Mouse (Mus musculus) urinary bladder, postnatal 25 days (tissue): ENCODE results near the gene Rhox11.
A peak's percentile ranks its signal among the peaks of the same experiment; 100 is the strongest.
"Not testable (repeated sequence)": the region's sequence is repeated elsewhere in the genome, so short reads cannot be mapped to it uniquely, and the experiment has no call there.

ENCODE experiments used
- DNase-seq: peaks from one replicate; pipeline ENCODE4 v3.0.0; 2022; ENCODE audit warnings: low spot score

Rhox11 gene

DNA sequence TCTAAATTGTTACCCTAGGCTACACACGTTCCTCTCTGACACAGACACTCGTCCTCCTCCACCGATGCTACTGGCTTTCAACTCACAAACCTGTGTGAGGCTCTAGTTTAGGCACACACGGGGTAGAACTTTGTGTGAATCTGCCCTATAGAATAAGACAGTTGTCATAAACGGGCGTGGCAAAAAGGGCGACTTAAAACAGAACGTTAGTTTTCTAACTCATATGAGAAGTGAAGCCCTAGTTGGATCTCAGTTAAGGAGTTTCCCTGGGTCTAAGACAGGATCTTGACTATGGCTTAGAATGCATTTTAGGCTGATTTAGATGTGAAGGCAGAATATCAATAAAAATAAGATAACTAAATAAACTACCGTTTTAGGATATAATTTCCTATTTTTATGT lies at the start of gene Rhox11:
Rhox11 (minus strand) TSS at position 101 of the 400 bp plus-strand sequence.
- no peak for DNase-seq

DNA sequence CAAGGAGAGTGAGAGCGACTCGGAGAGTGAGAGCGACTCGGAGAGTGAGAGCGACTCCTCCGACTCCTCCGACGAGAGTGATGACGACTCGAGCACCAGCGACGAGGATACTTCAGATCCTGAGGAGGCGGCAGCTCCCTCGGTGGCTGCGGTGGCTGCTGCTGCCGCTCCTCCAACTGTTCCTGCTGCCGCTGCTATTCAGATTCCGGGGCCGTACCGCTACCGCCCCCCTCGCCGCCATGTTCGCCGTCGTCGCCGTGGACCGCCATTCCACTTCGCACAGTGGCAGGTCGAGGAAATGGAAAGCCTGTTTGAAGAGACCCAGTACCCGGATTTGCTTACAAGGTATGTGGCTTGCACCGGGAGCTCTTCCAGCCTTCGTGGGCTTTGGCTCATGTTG lies 36.5 kb upstream of the Rhox11 start:
- DNase-seq = no peak

- no peak for DNase-seq
Measured at GRCm38 (mm10) chrX:38120982-38121381, 36.0 kb upstream of the Rhox11 start, which contains the start of gene Rhox13. Gene Rhox13 (plus strand): TSS chrX:38121219.

DNA sequence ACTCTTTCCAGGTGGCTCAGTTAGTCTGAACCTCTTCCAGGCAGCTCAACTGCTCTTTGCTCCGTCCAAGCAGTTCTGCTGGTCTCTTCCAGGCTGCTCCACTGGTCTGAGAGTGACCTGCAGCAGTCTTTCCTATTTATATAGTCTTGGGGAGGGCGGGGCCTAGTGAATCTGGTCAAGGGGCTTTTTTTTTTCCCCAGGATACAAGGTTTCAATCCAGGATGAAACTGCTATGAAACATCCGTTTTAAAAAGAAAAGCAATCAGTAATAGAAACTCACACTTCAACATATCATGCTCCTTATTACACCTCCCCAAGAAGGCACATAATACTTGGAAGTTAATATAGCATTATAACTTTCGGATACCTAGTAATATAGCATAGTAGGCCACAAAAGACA lies 25.9 kb upstream of the Rhox11 start, which contains the start of gene Rhox12:
Rhox12 (minus strand) TSS at position 101 of the 400 bp plus-strand sequence.
- no peak for DNase-seq

DNA sequence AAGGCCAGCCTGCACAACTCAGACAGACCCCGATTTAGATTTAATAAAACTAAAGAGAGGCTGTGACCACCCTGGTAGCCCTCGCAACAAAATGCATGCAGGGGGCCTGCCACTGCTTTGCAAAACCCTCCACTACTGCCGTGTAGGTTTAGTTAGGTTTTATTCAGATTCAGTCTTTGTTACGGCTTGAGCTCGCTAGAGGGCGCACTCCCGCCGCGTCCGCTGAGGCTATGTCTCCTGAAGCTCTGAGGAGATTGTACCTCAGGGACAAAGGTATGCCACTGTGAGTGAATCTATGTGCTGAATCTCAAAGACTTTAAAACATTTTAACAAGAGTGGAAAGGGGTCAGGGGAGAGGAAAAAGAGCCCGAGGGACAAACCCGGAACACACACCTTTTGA lies 715 bp downstream of the Rhox11 start:
- DNase-seq = peak; percentile 41

DNA sequence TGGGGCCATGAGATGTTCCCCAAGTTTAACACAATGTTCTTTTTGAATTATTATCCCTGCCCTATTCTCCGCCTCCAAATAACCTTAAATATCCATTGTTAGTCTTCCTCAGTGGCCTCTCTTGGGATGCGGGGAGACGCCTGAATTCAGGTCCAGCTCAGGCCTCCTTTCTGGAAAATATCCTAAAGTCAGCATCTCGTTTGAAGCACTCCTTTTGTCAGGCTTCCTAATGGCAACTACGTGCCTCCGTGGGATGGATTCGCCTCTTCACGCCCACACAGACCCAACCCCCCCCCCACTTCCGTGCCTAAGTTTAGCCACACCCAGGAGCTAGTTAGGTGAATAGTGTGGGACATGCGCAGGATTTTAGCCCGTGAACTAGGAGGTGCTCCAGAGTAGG lies 18.8 kb downstream of the Rhox11 start, which contains the start of gene Rhox10:
Rhox10 (plus strand) TSS at position 301 of the 400 bp plus-strand sequence.
- no peak for DNase-seq

DNA sequence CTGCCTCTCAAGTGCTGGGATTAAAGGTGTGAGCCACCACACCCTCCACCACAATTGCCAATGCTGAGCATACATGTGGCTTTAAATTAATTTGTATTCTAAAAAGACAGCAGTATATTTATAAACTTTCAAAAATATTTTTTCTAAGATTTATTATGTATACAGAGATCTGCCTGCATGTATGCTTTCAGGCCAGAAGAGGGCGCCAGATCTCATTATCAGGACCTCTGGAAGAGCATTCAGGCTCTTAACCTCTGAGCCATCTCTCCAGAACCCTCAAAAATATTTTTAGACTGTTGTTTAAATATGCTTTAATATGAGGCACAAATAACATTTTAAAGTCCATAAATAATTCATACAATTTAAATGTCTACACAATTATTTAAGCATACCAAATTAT lies 23.4 kb downstream of the Rhox11 start:
- DNase-seq = no peak

GRCm38 (mm10) chrX:38043014-38043413 lies 41.9 kb downstream of the Rhox11 start, which contains the start of gene Btg1-ps2:
Gene Btg1-ps2 (minus strand): TSS chrX:38043114.
- not testable (repeated sequence) for DNase-seq

DNA sequence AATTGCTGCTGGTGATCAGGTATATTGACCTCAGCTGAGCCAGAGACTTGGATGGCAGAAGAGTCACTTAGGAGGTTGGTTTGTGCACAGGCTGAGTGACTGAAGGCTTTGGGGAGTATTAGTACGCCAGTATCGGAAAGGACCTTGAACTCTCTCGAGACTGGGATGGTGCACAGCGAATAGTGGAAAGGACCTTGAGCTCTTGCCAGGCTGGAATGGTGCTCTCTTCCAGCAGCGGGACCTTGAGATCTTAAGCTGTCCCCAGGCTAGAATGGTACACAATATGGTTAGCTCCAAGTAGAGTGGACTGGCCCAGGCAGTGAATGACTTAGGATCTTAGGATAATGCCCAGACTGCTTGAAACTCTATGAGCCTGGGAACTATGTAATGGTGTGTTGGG lies 45.3 kb downstream of the Rhox11 start:
- DNase-seq = no peak

DNA sequence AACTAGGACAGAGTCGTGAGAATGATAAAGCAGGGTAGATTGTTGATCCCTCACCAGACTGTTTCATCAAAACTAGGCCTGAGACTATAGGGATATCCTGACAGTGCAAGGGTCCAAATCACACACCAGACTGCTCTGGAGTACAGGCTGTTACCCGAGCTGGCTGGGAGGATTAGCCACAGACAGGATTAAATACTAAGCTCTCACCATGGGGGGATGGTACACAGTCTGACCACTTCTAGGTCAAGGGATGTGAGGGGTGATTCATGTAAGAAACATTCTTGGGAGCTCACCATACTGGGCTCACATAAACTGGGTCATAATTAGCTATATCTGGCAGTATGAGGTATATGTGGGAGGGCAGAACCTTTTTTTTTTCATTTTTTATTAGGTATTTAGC lies 51.1 kb downstream of the Rhox11 start:
- DNase-seq = no peak
